In genomic region chr14:34080321-34080997, GRCm38 (mm10) we compare ENCODE assay signal across 9 mouse cellular contexts. TPM values are rescaled to one million over a fixed set of nuclear protein-coding genes. Genes with fewer than 3 reads are reported as not detected.
DNase-seq lines count a peak whose midpoint lies in the region; ATAC-seq and TF ChIP-seq lines count a peak whose summit lies in the region.
"Had no signal": no experiment of that assay in that cellular context is flagged by ENCODE, and none has a peak within 500 bp of the region (broad histone marks: within the 10 kb centered on the region; RNA-seq: fewer than 3 reads in every experiment).

No protein-coding gene starts in this region.

- no peak overlapping the region for H3K4me3 ChIP-seq in bone marrow, adult 2 months (replicated peaks; ENCODE audit: control insufficient read depth, low read depth, low read length)
- no peak overlapping the region for H3K4me3 ChIP-seq in embryonic facial prominence, embryonic 13.5 days
- no peak overlapping the region for H3K4me3 ChIP-seq in kidney, embryonic 14.5 days (ENCODE audit: low read length)
- no peak overlapping the region for H3K4me3 ChIP-seq in limb, embryonic 13.5 days
- no peak overlapping the region for H3K4me3 ChIP-seq in stomach, postnatal 0 days (ENCODE audit: low read depth, low read length)
- H3K4me3 ChIP-seq: erythroblast, embryonic 14.5 days had no signal

- DNase-seq in B cell, adult 2 months, result peak; percentile 7 to 12
- DNase-seq in heart, adult 9 months (ENCODE audit: low spot score in 2 of 2), result peak; percentile 46 to 66
- DNase-seq in stomach, postnatal 0 days (ENCODE audit: low spot score), result peak; percentile 85

- no peak overlapping the region for H3K4me2 ChIP-seq in embryonic facial prominence, embryonic 13.5 days
- no peak overlapping the region; the same call in 1 of the 2 replicates for H3K4me2 ChIP-seq in kidney, embryonic 14.5 days (replicated peaks; ENCODE audit: low read depth, low read length)
- 0 out of 2 replicates have a peak overlapping the region, but pooled peaks have one; percentile 9 for H3K4me2 ChIP-seq in limb, embryonic 13.5 days (replicated peaks)
- H3K4me2 ChIP-seq in stomach, postnatal 0 days (replicated peaks; ENCODE audit: low read depth), result no peak overlapping the region

- H3K27ac ChIP-seq in bone marrow, adult 2 months (ENCODE audit: control insufficient read depth, insufficient read depth, low read depth, low read length, poor library complexity), result no peak overlapping the region
- H3K27ac ChIP-seq in embryonic facial prominence, embryonic 13.5 days, result no peak overlapping the region
- no peak overlapping the region for H3K27ac ChIP-seq in kidney, embryonic 14.5 days (ENCODE audit: low read depth, low read length)
- H3K27ac ChIP-seq in limb, embryonic 13.5 days, result no peak overlapping the region
- H3K27ac ChIP-seq in stomach, postnatal 0 days (replicated peaks), result no peak overlapping the region

- ATAC-seq in embryonic facial prominence, embryonic 13.5 days (ENCODE audit: insufficient number of reproducible peaks, insufficient read depth, low FRiP score, low TSS enrichment, low read depth), result no peak
- peak; percentile 73 for ATAC-seq in kidney, embryonic 14.5 days (ENCODE audit: low FRiP score, low TSS enrichment)
- peak; percentile 80 for ATAC-seq in limb, embryonic 13.5 days (ENCODE audit: low FRiP score, low read depth)
- 0 out of 2 replicates have a peak, but pooled peaks have one; percentile 38 for ATAC-seq in monocyte, adult 5-6 weeks (replicated peaks; ENCODE audit: insufficient number of reproducible peaks, low FRiP score, low TSS enrichment, poor library complexity, severe bottlenecking)
- peak; percentile 84 for ATAC-seq in stomach, postnatal 0 days (ENCODE audit: low FRiP score, low TSS enrichment)

- H3K36me3 ChIP-seq in embryonic facial prominence, embryonic 13.5 days, result no peaks in the 10 kb centered on the region
- no peaks in the 10 kb centered on the region for H3K36me3 ChIP-seq in kidney, embryonic 14.5 days (ENCODE audit: control insufficient read depth, insufficient read depth, low read length)
- H3K36me3 ChIP-seq in limb, embryonic 13.5 days, result no peaks in the 10 kb centered on the region
- no peaks in the 10 kb centered on the region for H3K36me3 ChIP-seq in stomach, postnatal 0 days (ENCODE audit: control insufficient read depth, insufficient read depth, low read length)

- no peak for TF ChIP-seq POLR2A in bone marrow, adult 2 months (IDR thresholded peaks at IDR 0.05; ENCODE audit: borderline replicate concordance, control insufficient read depth, low read depth, low read length)

- TF ChIP-seq CTCF in bone marrow, adult 2 months (IDR thresholded peaks at IDR 0.05; ENCODE audit: control insufficient read depth, insufficient read depth, low read length), result peak; percentile 59
- TF ChIP-seq CTCF in stomach, postnatal 0 days (IDR thresholded peaks at IDR 0.05; ENCODE audit: low read depth), result peak; percentile 98

- no peaks in the 10 kb centered on the region for H3K9me3 ChIP-seq in embryonic facial prominence, embryonic 13.5 days
- H3K9me3 ChIP-seq in kidney, embryonic 14.5 days (ENCODE audit: control insufficient read depth, low read length), result no peaks in the 10 kb centered on the region
- no peaks in the 10 kb centered on the region for H3K9me3 ChIP-seq in limb, embryonic 13.5 days
- H3K9me3 ChIP-seq in stomach, postnatal 0 days (ENCODE audit: control insufficient read depth, low read length), result no peaks in the 10 kb centered on the region

- H3K9ac ChIP-seq in embryonic facial prominence, embryonic 13.5 days, result 0 out of 2 replicates have a peak overlapping the region, but pooled peaks have one; percentile 33
- H3K9ac ChIP-seq in kidney, embryonic 14.5 days (ENCODE audit: low read depth, low read length), result no peak overlapping the region
- H3K9ac ChIP-seq in limb, embryonic 13.5 days, result peak overlapping the region; percentile 35; the same call in 1 of the 2 replicates
- no peak overlapping the region for H3K9ac ChIP-seq in stomach, postnatal 0 days (ENCODE audit: low read length)

- WGBS in bone marrow, adult 2 months, result 14% methylated on average over 11 of the region's 11 CpGs
- 11% methylated on average over 11 of the region's 11 CpGs for WGBS in embryonic facial prominence, embryonic 13.5 days
- WGBS in kidney, embryonic 14.5 days, result 13% methylated on average over 11 of the region's 11 CpGs
- WGBS in limb, embryonic 13.5 days, result 9% methylated on average over 11 of the region's 11 CpGs
- 14% methylated on average over 11 of the region's 11 CpGs for WGBS in stomach, postnatal 0 days

- H3K4me1 ChIP-seq in bone marrow, adult 2 months (ENCODE audit: control insufficient read depth, insufficient read depth, low read length), result no peaks in the 10 kb centered on the region
- peaks cover 4% of the 10 kb centered on the region; the same call in 1 of the 2 replicates for H3K4me1 ChIP-seq in embryonic facial prominence, embryonic 13.5 days
- no peaks in the 10 kb centered on the region for H3K4me1 ChIP-seq in kidney, embryonic 14.5 days (ENCODE audit: control insufficient read depth, insufficient read depth, low read length)
- H3K4me1 ChIP-seq in limb, embryonic 13.5 days, result 0 out of 2 replicates have a peak, but pooled peaks cover 2% of the 10 kb centered on the region
- H3K4me1 ChIP-seq in stomach, postnatal 0 days (replicated peaks; ENCODE audit: control insufficient read depth, insufficient read depth), result no peaks in the 10 kb centered on the region

- no peak for TF ChIP-seq EP300 in stomach, postnatal 0 days (optimal IDR thresholded peaks at IDR 0.05)

- H3K27me3 ChIP-seq in embryonic facial prominence, embryonic 13.5 days, result no peaks in the 10 kb centered on the region
- H3K27me3 ChIP-seq in kidney, embryonic 14.5 days (ENCODE audit: control insufficient read depth, insufficient read depth, low read length), result no peaks in the 10 kb centered on the region
- peaks cover 2% of the 10 kb centered on the region; the same call in 1 of the 2 replicates for H3K27me3 ChIP-seq in limb, embryonic 13.5 days
- no peaks in the 10 kb centered on the region for H3K27me3 ChIP-seq in stomach, postnatal 0 days (ENCODE audit: control insufficient read depth, insufficient read depth, low read length)

RNA-seq across cellular contexts. Expression of gene Anxa8, which starts 5.3 kb away (rescaled TPM):
- polyA plus RNA-seq in bone marrow, adult 2 months (2011; ENCODE audit: insufficient read depth, insufficient read length, low replicate concordance, missing spikeins), result 2.0 TPM in 1 of 2 replicates, not detected in the other
- 20.1 and 23.0 TPM in 2 replicates for polyA plus RNA-seq in embryonic facial prominence, embryonic 13.5 days (2015; fragmentation: Nextera tagmentation; extraction: Ambion mirVana)
- polyA plus RNA-seq in kidney, embryonic 14.5 days (2014; fragmentation: Nextera tagmentation; extraction: Ambion mirVana), result 0.44 and 0.61 TPM in 2 replicates
- polyA plus RNA-seq in limb, embryonic 13.5 days (2015; fragmentation: Nextera tagmentation; extraction: Ambion mirVana), result 13.9 and 16.0 TPM in 2 replicates
- total RNA-seq in monocyte, adult 5-6 weeks (2017), result 3.4 to 4.0 TPM (median 3.6 TPM) in 3 replicates
- polyA plus RNA-seq in stomach, postnatal 0 days (2015; fragmentation: Nextera tagmentation; extraction: Ambion mirVana), result 65.7 and 66.2 TPM in 2 replicates
- polyA plus RNA-seq: erythroblast, embryonic 14.5 days had no signal

RNA-seq across cellular contexts. Expression of gene A630023A22Rik, which starts 22.1 kb away (rescaled TPM):
- not detected in 2 replicates for polyA plus RNA-seq in bone marrow, adult 2 months (2011; ENCODE audit: insufficient read depth, insufficient read length, low replicate concordance, missing spikeins)
- not detected in 2 replicates for polyA plus RNA-seq in embryonic facial prominence, embryonic 13.5 days (2015; fragmentation: Nextera tagmentation; extraction: Ambion mirVana)
- not detected in 2 replicates for polyA plus RNA-seq in kidney, embryonic 14.5 days (2014; fragmentation: Nextera tagmentation; extraction: Ambion mirVana)
- 0.13 TPM in 1 of 2 replicates, not detected in the other for polyA plus RNA-seq in limb, embryonic 13.5 days (2015; fragmentation: Nextera tagmentation; extraction: Ambion mirVana)
- total RNA-seq in monocyte, adult 5-6 weeks (2017), result not detected in 3 replicates
- polyA plus RNA-seq in stomach, postnatal 0 days (2015; fragmentation: Nextera tagmentation; extraction: Ambion mirVana), result 0.15 and 0.24 TPM in 2 replicates
- polyA plus RNA-seq: erythroblast, embryonic 14.5 days had no signal

RNA-seq across cellular contexts. Expression of gene Antxrl, which starts 28.0 kb away (rescaled TPM):
- not detected in 2 replicates for polyA plus RNA-seq in bone marrow, adult 2 months (2011; ENCODE audit: insufficient read depth, insufficient read length, low replicate concordance, missing spikeins)
- polyA plus RNA-seq in embryonic facial prominence, embryonic 13.5 days (2015; fragmentation: Nextera tagmentation; extraction: Ambion mirVana), result not detected in 2 replicates
- not detected in 2 replicates for polyA plus RNA-seq in kidney, embryonic 14.5 days (2014; fragmentation: Nextera tagmentation; extraction: Ambion mirVana)
- not detected in 2 replicates for polyA plus RNA-seq in limb, embryonic 13.5 days (2015; fragmentation: Nextera tagmentation; extraction: Ambion mirVana)
- not detected in 3 replicates for total RNA-seq in monocyte, adult 5-6 weeks (2017)
- not detected in 2 replicates for polyA plus RNA-seq in stomach, postnatal 0 days (2015; fragmentation: Nextera tagmentation; extraction: Ambion mirVana)

Comparison
In these comparisons a context has a peak if more than half of its experiments do, and no peak if none do; other contexts are left out.
1. DNase-seq: peak in every context shown above with its lines; median percentile 85 in stomach, postnatal 0 days; 56 in heart, adult 9 months; 10 in B cell, adult 2 months.
2. H3K9ac ChIP-seq: peak in embryonic facial prominence, embryonic 13.5 days (single experiment) and limb, embryonic 13.5 days (single experiment); none in kidney, embryonic 14.5 days (single experiment) and stomach, postnatal 0 days (single experiment).